Mouse (Mus musculus) gonadal fat pad, adult 2 months (tissue): ENCODE results near the gene Scd3. TPM values are rescaled to one million over a fixed set of nuclear protein-coding genes. Genes with fewer than 3 reads are reported as not detected.

Source experiments
- DNase-seq: peaks from one replicate; pipeline ENCODE4 v3.0.0-alpha.2; 2012; ENCODE audit warnings: low read depth
- polyA plus RNA-seq: library from polyadenylated mRNA; depleted of rRNA; stranded (reverse); fragments of >200 nt; gene quantifications from 2 replicates; pipeline ENCODE4 v1.2.3, GENCODE M21; 2012; rRNA removed

Scd3 gene
- polyA plus RNA-seq, result 6.0 and 11.4 TPM in 2 replicates

GRCm38 (mm10) chr19:44203015-44203564 lies at the start of gene Scd3:
Gene Scd3, plus strand, starts transcription at chr19:44203269.
- DNase-seq, result peak; percentile 94

- no peak for DNase-seq
Measured at GRCm38 (mm10) chr19:44153781-44154180, 49.3 kb upstream of the Scd3 start.

- DNase-seq, result no peak
Measured at GRCm38 (mm10) chr19:44157005-44157404, 46.1 kb upstream of the Scd3 start.

- DNase-seq, result no peak
Measured at GRCm38 (mm10) chr19:44159386-44159785, 43.7 kb upstream of the Scd3 start.

GRCm38 (mm10) chr19:44161515-44161914 lies 41.6 kb upstream of the Scd3 start:
- no peak for DNase-seq

GRCm38 (mm10) chr19:44174835-44175234 lies 28.2 kb upstream of the Scd3 start:
- no peak for DNase-seq

- DNase-seq, result no peak
Measured at GRCm38 (mm10) chr19:44176741-44177140, 26.3 kb upstream of the Scd3 start.

- peak; percentile 92 for DNase-seq
Measured at GRCm38 (mm10) chr19:44180502-44180901, 22.6 kb upstream of the Scd3 start.

GRCm38 (mm10) chr19:44183968-44184367 lies 19.1 kb upstream of the Scd3 start:
- DNase-seq, result no peak

GRCm38 (mm10) chr19:44189056-44189455 lies 14.0 kb upstream of the Scd3 start:
- DNase-seq, result no peak

GRCm38 (mm10) chr19:44192342-44192741 lies 10.7 kb upstream of the Scd3 start, which contains the start of gene Pkd2l1:
Gene Pkd2l1, minus strand, starts transcription at chr19:44192442.
- DNase-seq, result no peak

- DNase-seq, result no peak
Measured at GRCm38 (mm10) chr19:44193906-44194305, 9.2 kb upstream of the Scd3 start.

GRCm38 (mm10) chr19:44195138-44195537 lies 7.9 kb upstream of the Scd3 start:
- DNase-seq, result no peak

- DNase-seq, result no peak
Measured at GRCm38 (mm10) chr19:44197053-44197852, 5.8 kb upstream of the Scd3 start.

GRCm38 (mm10) chr19:44198494-44198893 lies 4.6 kb upstream of the Scd3 start:
- peak; percentile 87 for DNase-seq

- no peak for DNase-seq
Measured at GRCm38 (mm10) chr19:44198964-44199363, 4.1 kb upstream of the Scd3 start.

GRCm38 (mm10) chr19:44207079-44207478 lies 4.0 kb downstream of the Scd3 start:
- no peak for DNase-seq

GRCm38 (mm10) chr19:44215255-44215654 lies 12.2 kb downstream of the Scd3 start:
- no peak for DNase-seq

- peak; percentile 93 for DNase-seq
Measured at GRCm38 (mm10) chr19:44217958-44218525, 15.0 kb downstream of the Scd3 start.

GRCm38 (mm10) chr19:44225728-44226127 lies 22.7 kb downstream of the Scd3 start:
- no peak for DNase-seq

- DNase-seq, result no peak
Measured at GRCm38 (mm10) chr19:44229776-44230175, 26.7 kb downstream of the Scd3 start.

GRCm38 (mm10) chr19:44230212-44230611 lies 27.1 kb downstream of the Scd3 start:
- no peak for DNase-seq

GRCm38 (mm10) chr19:44231608-44232151 lies 28.6 kb downstream of the Scd3 start:
- DNase-seq, result peak; percentile 82
